ENCODE assay signal across 26 mouse cellular contexts in the genomic region with DNA sequence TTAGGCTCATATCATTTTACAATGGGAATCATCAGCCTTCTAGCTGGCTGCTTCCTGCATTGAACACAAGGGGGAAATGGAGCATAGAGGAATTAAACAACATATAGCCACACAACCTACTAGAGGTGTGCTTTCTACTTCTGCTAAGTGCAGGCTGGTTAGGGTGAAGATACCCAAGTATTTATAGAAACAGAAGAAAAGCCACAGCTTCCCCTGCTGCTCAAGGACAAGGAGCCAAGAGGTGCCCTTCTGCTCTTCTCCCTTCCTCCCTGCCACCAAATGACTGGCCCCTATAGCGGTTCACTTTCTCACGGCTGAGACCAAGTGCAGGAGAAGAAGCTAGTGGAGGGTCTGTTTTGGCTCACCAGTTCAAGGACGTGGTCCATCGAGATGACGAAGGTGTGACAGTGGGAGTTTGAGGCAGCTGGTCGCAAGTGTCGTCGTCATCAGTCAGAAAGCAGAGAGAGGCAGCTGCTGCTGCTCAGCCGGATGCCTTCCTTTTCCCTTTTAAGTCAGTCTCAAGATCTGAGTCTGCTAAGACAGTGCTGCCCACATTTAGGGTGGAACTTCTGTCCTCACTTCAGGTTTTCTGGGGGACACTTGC.
A peak's percentile ranks its signal among the peaks of the same experiment; 100 is the strongest.
DNase-seq lines count a peak whose midpoint lies in the region; ATAC-seq and TF ChIP-seq lines count a peak whose summit lies in the region.
"Had no signal": no experiment of that assay in that cellular context is flagged by ENCODE, and none has a peak within 500 bp of the region (broad histone marks: within the 10 kb centered on the region; RNA-seq: fewer than 3 reads in every experiment).

No protein-coding gene starts in this region.

- no peaks in the 10 kb centered on the region for H3K36me3 ChIP-seq in intestine, postnatal 0 days (ENCODE audit: control insufficient read depth, insufficient read depth)
- H3K36me3 ChIP-seq in intestine, embryonic 16.5 days (ENCODE audit: control insufficient read depth, insufficient read depth, low read length) = no peaks in the 10 kb centered on the region
- H3K36me3 ChIP-seq in lung, embryonic 14.5 days (ENCODE audit: insufficient read depth) = no peaks in the 10 kb centered on the region
- H3K36me3 ChIP-seq: embryonic facial prominence, embryonic 15.5 days; heart, embryonic 13.5 days; hindbrain, embryonic 13.5 days; limb, embryonic 12.5 days; midbrain, embryonic 12.5 days; neural tube, embryonic 12.5 days had no signal

- peak; percentile 37 to 65 for DNase-seq in adrenal gland, adult (ENCODE audit: inconsistent age in 2 of 2, low spot score in 1 of 2)
- DNase-seq in adrenal gland, postnatal 4 days (ENCODE audit: low spot score in 2 of 2) = no peak
- peak; percentile 8 for DNase-seq in lung, embryonic 14.5 days
- no peak for DNase-seq in lung, postnatal 10 days
- no peak for DNase-seq in urinary bladder, adult 2 months (ENCODE audit: low spot score)
- DNase-seq: cerebellum, adult 8-10 months; cerebellum, postnatal 36 days; gastrocnemius, postnatal 25 days; heart, adult 2 months; heart, postnatal 14 days; kidney, postnatal 36 days; lung, adult 2 months; right cerebral cortex, postnatal 14 days had no signal

- no peak overlapping the region for H3K27ac ChIP-seq in intestine, postnatal 0 days (ENCODE audit: low read depth, low read length)
- no peak overlapping the region for H3K27ac ChIP-seq in intestine, embryonic 16.5 days (ENCODE audit: low read length)
- H3K27ac ChIP-seq in lung, embryonic 14.5 days (ENCODE audit: low read depth) = no peak overlapping the region
- H3K27ac ChIP-seq: embryonic facial prominence, embryonic 15.5 days; heart, adult 2 months; heart, embryonic 13.5 days; hindbrain, embryonic 13.5 days; limb, embryonic 12.5 days; macrophage; midbrain, embryonic 12.5 days; neural tube, embryonic 12.5 days had no signal

- no peaks in the 10 kb centered on the region for H3K4me1 ChIP-seq in intestine, postnatal 0 days (replicated peaks; ENCODE audit: control insufficient read depth, insufficient read depth, low read length)
- H3K4me1 ChIP-seq in intestine, embryonic 16.5 days (ENCODE audit: control insufficient read depth, insufficient read depth, low read length) = no peaks in the 10 kb centered on the region
- H3K4me1 ChIP-seq in lung, embryonic 14.5 days (ENCODE audit: insufficient read depth) = no peaks in the 10 kb centered on the region
- H3K4me1 ChIP-seq: embryonic facial prominence, embryonic 15.5 days; hindbrain, embryonic 13.5 days; midbrain, embryonic 12.5 days; neural tube, embryonic 12.5 days had no signal

- no peak overlapping the region for H3K9ac ChIP-seq in intestine, postnatal 0 days (ENCODE audit: low read depth, low read length)
- no peak overlapping the region for H3K9ac ChIP-seq in intestine, embryonic 16.5 days (ENCODE audit: low read depth, low read length)
- H3K9ac ChIP-seq in lung, embryonic 14.5 days = no peak overlapping the region
- H3K9ac ChIP-seq: embryonic facial prominence, embryonic 15.5 days; heart, embryonic 13.5 days; hindbrain, embryonic 13.5 days; limb, embryonic 12.5 days; midbrain, embryonic 12.5 days; neural tube, embryonic 12.5 days had no signal

- no peaks in the 10 kb centered on the region for H3K27me3 ChIP-seq in intestine, postnatal 0 days (replicated peaks; ENCODE audit: control insufficient read depth, insufficient read depth, low read length)
- no peaks in the 10 kb centered on the region for H3K27me3 ChIP-seq in intestine, embryonic 16.5 days (replicated peaks; ENCODE audit: control insufficient read depth, insufficient read depth, low read length)
- no peaks in the 10 kb centered on the region for H3K27me3 ChIP-seq in lung, embryonic 14.5 days (ENCODE audit: insufficient read depth, low read length)
- H3K27me3 ChIP-seq: embryonic facial prominence, embryonic 15.5 days; heart, embryonic 13.5 days; hindbrain, embryonic 13.5 days; limb, embryonic 12.5 days; midbrain, embryonic 12.5 days; neural tube, embryonic 12.5 days had no signal

- H3K9me3 ChIP-seq in intestine, postnatal 0 days (ENCODE audit: control insufficient read depth) = no peaks in the 10 kb centered on the region
- no peaks in the 10 kb centered on the region for H3K9me3 ChIP-seq in intestine, embryonic 16.5 days (ENCODE audit: control insufficient read depth, low read length)
- no peaks in the 10 kb centered on the region for H3K9me3 ChIP-seq in lung, embryonic 14.5 days (ENCODE audit: low read depth, low read length)
- H3K9me3 ChIP-seq: embryonic facial prominence, embryonic 15.5 days; heart, embryonic 13.5 days; hindbrain, embryonic 13.5 days; limb, embryonic 12.5 days; midbrain, embryonic 12.5 days; neural tube, embryonic 12.5 days had no signal

- TF ChIP-seq CTCF in intestine, postnatal 0 days (IDR thresholded peaks at IDR 0.05; ENCODE audit: low read depth) = peak; percentile 16; the same call in 1 of the 2 replicates
- peak; percentile 15; the same call in 1 of the 2 replicates for TF ChIP-seq CTCF in lung, embryonic 14.5 days (IDR thresholded peaks at IDR 0.05; ENCODE audit: low read depth)

- 71% methylated on average over 9 of the region's 9 CpGs for WGBS in intestine, postnatal 0 days
- whole genome bisulfite sequencing in intestine, embryonic 16.5 days = 68% methylated on average over 9 of the region's 9 CpGs
- 57% methylated on average over 9 of the region's 9 CpGs for WGBS in lung, embryonic 14.5 days

- H3K4me2 ChIP-seq in intestine, postnatal 0 days (replicated peaks; ENCODE audit: low read depth) = no peak overlapping the region
- H3K4me2 ChIP-seq in intestine, embryonic 16.5 days (ENCODE audit: low read depth, low read length) = no peak overlapping the region
- H3K4me2 ChIP-seq in lung, embryonic 14.5 days = no peak overlapping the region
- H3K4me2 ChIP-seq: embryonic facial prominence, embryonic 15.5 days; heart, embryonic 13.5 days; hindbrain, embryonic 13.5 days; limb, embryonic 12.5 days; liver, embryonic 11.5 days; midbrain, embryonic 12.5 days; neural tube, embryonic 12.5 days had no signal

- ATAC-seq in intestine, postnatal 0 days = no peak
- no peak for ATAC-seq in intestine, embryonic 16.5 days
- ATAC-seq in lung, embryonic 14.5 days (ENCODE audit: insufficient read depth) = no peak
- ATAC-seq in megakaryocyte, adult 5-6 weeks (ENCODE audit: poor library complexity, severe bottlenecking) = peak; percentile 30
- ATAC-seq: forebrain, embryonic 14.5 days; inflammation-experienced regulatory T-cells, adult 6 months had no signal

- no peak overlapping the region for H3K4me3 ChIP-seq in intestine, postnatal 0 days (ENCODE audit: low read depth, low read length)
- H3K4me3 ChIP-seq in intestine, embryonic 16.5 days (ENCODE audit: low read length) = no peak overlapping the region
- no peak overlapping the region for H3K4me3 ChIP-seq in lung, embryonic 14.5 days (ENCODE audit: low read depth, low read length)
- H3K4me3 ChIP-seq: embryonic facial prominence, embryonic 15.5 days; heart, adult 2 months; heart, embryonic 13.5 days; hindbrain, embryonic 13.5 days; limb, embryonic 12.5 days; midbrain, embryonic 12.5 days; neural tube, embryonic 12.5 days had no signal

Comparison
In these comparisons a context has a peak if more than half of its experiments do, and no peak if none do; other contexts are left out.
1. DNase-seq: peak in adrenal gland, adult (2 of 2) and lung, embryonic 14.5 days (single experiment); none in adrenal gland, postnatal 4 days (0 of 2), lung, postnatal 10 days (single experiment) and urinary bladder, adult 2 months (single experiment).